Mouse (Mus musculus) left cerebral cortex, postnatal 4 days (tissue): ENCODE measurements at regions not wholly inside any gene's neighbourhood (a gene's known extent, or its start where the extent isn't known, plus 50 kb on each side); places are given as distances from the start of the nearest gene placed in this dataset.
A peak's percentile ranks its signal among the peaks of the same experiment; 100 is the strongest.

Experiments
- DNase-seq: peaks from one replicate; pipeline ENCODE4 v3.0.0-alpha.2; 2022
- intact Hi-C: fragments of 180-260 bp; cut with DNase I; formaldehyde crosslinking; loops from one replicate; pipeline ENCODE4 v1.15.1; 2025

- intact Hi-C loops = no loop called here
- no peak for DNase-seq
Observed at GRCm38 (mm10) chrX:112984668-112985067, 200.6 kb downstream of the Chm start.

GRCm38 (mm10) chrX:112984073-112984472 is 201.2 kb downstream of the Chm start:
- intact Hi-C loops = no loop called here
- DNase-seq = no peak

DNA sequence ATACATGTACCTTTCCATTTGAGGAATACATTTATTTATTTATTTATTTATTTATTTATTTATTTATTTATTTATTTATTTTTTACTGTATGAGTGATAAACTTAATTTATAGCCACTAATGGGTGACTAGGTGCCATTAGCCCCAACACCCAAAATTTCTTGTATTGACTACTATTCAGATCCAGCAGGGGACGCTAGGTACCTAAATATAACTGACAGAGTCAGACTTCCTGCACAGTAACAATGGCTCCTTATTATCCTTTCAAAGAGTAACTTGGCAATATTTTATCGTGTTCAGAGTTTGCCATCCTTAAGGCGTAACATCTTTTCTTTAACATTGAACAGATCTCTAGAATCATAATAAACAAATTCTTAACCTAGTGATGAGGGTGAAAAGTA is 206.7 kb downstream of the Chm start:
- intact Hi-C loops = no loop called here
- DNase-seq = peak; percentile 1

DNA sequence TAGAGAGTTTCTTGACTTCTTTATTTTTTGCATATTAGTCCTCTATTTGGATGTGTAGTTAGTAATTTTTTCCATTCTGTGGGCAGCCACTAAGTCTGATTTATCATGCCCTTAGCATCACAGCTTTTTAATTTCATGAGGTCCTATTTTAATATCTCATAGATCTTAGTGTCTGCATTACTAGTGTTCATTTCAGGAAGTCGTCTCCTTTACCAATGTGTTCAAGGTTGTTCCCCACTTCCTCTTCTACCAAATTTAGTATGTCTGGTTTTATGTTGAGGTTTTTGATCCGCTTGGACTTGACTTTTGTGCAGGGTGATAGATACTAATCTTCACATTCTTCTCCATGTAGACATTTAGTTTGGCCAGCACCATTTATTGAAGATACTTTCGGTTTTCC is 221.2 kb downstream of the Chm start:
- intact Hi-C loops = no loop called here
- no peak for DNase-seq

DNA sequence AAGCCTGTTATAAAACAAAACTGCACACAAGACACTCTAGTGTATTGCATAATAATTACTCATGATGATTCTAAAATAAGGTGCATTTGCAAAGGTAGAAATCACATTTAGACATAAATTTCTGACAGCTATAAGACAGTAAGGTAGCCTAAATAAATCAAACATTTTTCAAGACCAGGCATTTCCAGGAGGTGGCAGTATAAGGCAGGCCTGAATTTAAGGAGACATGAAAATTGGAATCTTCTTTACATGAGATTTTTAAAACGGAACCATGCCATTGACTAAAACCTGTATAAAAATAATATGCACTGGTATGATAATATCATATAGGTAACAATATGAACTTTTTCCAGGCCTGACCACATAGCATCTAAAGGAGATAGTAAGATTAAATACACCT is 235.5 kb downstream of the Chm start:
- peak; percentile 0 for DNase-seq

GRCm38 (mm10) chrX:112947521-112947920 is 237.8 kb downstream of the Chm start:
- no peak for DNase-seq
- intact Hi-C loops = no loop called here

More for the DNA sequence above, 235.5 kb downstream of the Chm start:
- intact Hi-C loops = loop anchor here (10.0 kb wide), 1 partner anchor 1365 kb away; no protein-coding TSS in a partner anchor

DNA sequence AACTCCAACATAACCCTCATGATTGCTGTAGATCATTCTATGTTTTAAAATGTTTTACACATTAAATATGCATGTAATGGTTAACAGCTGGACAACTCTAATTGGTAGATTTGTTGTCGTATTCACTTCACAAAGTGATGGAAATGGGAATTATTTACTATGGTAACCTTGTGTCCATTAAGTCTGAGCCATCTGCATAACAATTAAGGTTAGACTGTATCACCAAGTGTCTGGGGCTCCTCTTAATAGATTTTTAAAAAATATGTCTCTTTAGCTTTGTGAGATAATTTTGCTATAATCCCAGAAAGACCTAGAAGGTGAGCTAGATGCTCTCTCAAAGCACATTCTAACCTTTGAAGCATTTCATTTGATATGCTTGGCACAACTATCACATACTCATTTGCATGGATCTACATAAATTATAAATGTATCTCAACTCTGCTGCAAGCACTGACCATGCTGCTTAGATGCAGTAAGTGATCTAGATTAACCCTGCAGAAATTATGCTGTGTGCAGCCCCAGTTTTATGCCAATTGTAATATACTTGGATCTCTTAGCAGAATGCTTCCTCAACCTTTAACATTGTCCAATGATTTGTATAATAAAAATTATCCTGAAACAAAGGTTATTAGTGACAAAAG is 227.2 kb upstream of the Pof1b start:
- no peak for DNase-seq
- intact Hi-C loops = no loop called here

DNA sequence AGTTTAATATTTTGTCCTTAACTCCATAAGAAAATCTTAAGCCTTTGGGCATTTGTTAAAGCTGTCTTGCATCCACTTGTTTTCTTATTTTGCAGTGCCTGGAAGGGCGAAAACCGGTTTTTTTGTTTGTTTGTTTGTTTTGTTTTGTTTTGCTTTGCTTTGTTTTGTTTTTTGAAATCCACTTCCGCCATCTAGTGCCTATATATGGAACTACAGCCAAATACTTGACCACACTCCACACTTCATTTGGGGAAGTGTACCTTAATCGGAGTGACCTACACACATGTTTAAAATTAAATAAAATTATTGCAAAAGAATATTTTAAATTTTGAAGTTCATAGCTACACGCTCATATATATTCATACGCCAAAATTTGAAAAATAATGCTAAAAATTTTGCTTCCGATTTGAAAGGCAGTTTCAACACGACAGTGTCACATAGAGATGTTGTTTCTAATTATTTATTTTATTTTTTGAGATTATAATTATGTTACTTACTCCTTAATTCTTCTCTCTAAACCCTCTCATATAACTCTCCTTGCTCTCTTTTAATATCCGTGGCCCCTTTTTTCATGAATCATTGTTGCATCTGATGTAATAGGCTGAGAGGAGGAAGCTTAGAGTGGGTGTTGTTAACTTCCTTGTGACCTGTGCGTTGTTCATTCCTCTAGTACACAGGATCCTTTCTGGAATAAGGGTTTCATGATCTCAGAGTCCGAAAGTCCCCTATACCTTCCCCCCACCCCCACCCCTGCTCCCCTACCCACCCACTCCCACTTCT is 205.4 kb upstream of the Pof1b start:
- DNase-seq = no peak
- intact Hi-C loops = loop anchor here (5.0 kb wide), 2 partner anchors 387 to 482 kb away; no protein-coding TSS in a partner anchor

GRCm38 (mm10) chrX:112886539-112886938 is 188.1 kb upstream of the Pof1b start:
- intact Hi-C loops = no loop called here
- DNase-seq = no peak
